Mouse (Mus musculus) B cell, adult 62 days (primary cell): ENCODE results near the gene Gm7980. TPM values are rescaled to one million over a fixed set of nuclear protein-coding genes. Genes with fewer than 3 reads are reported as not detected.

Source experiments
- total RNA-seq: library from RNA; stranded (reverse); gene quantifications from 4 replicates; pipeline ENCODE4 v1.2.4, GENCODE M21; 2023

Gm7980 gene
- total RNA-seq, result not detected in 4 replicates

DNA sequence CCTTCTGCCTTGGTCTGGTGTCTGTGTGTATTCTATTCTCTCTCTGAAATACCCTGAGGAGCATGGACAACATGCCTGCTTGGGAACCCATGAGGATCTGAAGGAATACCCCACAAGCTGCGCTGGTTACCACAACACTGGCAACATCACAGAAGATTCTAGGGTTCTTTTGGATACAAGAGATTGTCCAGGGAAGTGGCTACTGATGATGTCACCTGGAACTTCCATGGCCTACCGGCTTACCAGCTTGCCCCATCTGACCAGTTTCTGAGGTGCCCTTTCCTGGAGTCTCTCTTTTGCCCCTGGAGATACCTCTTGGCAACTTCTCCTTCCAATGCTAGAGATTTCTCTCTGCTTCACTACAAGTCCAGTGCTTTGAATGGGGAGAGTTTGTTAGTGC is at the start of gene Gm7980:
Gene Gm7980 (minus strand): TSS at position 101 of the 400 bp plus-strand sequence.

DNA sequence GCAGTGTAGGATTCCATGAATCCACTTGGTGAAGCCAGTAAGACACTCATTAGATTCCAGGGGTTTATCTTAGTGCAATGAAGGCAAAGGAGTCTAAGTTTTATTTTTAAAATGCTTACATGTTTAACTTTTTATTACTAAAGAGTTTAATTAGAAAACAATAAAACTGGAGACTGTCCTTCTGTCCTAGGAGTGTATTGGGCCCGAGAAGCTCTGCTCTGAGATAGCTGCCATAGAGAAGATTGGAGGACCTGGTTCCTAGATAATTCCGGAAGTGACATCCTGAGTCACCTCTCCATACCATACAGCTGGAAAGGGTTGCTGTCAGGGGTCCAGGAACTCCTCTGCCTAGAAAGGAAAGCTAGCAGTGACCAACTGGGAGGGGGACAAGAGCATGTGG is 36.6 kb upstream of the Gm7980 start, which contains the start of gene 1700024B05Rik:
Gene 1700024B05Rik (plus strand): TSS at position 301 of the 400 bp plus-strand sequence.

GRCm38 (mm10) chr14:41924649-41925048 is 17.6 kb upstream of the Gm7980 start, which contains the start of gene 1700049E17Rik1:
TSS of gene 1700049E17Rik1 (plus strand) at chr14:41924949.

Other genes starting within 250 kb of the Gm7980 start
- not detected in 4 replicates for gene Gm8068, start 205.4 kb downstream of the Gm7980 start, total RNA-seq
- not detected in 4 replicates for gene Gm7929, start 156.7 kb downstream of the Gm7980 start, total RNA-seq
- gene Gm47189, start 134.8 kb downstream of the Gm7980 start, total RNA-seq, result not detected in 4 replicates
- gene 1700049E17Rik1, start 17.7 kb upstream of the Gm7980 start, total RNA-seq, result not detected in 4 replicates
- not detected in 4 replicates for gene 1700024B05Rik, start 36.7 kb upstream of the Gm7980 start, total RNA-seq
- gene Gm6401, start 60.6 kb upstream of the Gm7980 start, total RNA-seq, result not detected in 4 replicates
- gene Gm3543, start 76.0 kb upstream of the Gm7980 start, total RNA-seq, result not detected in 4 replicates
- not detected in 4 replicates for gene Gm7951, start 210.1 kb upstream of the Gm7980 start, total RNA-seq